Mouse (Mus musculus): Measurements from ENCODE around the gene Id2. TPM values are rescaled to one million over a fixed set of nuclear protein-coding genes. Genes with fewer than 3 reads are reported as not detected.
A peak's percentile ranks its signal among the peaks of the same experiment; 100 is the strongest.

The Id2 gene
- polyA plus RNA-seq, 1 experiment, result 5.0 TPM

- TF ChIP-seq USF1 (IDR thresholded peaks at IDR 0.05; ENCODE audit: low read depth) (peak; percentile 43), POLR2AphosphoS2 (IDR thresholded peaks at IDR 0.05; ENCODE audit: insufficient read length, low read depth) (no peak)
- Histone ChIP-seq H3K36me3 (ENCODE audit: control insufficient read depth, insufficient read depth) (no peaks in the 10 kb centered on the region), H3K4me2 (ENCODE audit: low read depth) (peak overlapping the region; percentile 89)
Measured at GRCm38 (mm10) chr12:25097210-25098160, 545 bp upstream of the Id2 start.

GRCm38 (mm10) chr12:25096640-25097051 lies 294 bp downstream of the Id2 start:
- Histone ChIP-seq H3K79me2 (ENCODE audit: control insufficient read depth, insufficient read depth) (peaks cover 19% of the 10 kb centered on the region), H3K4me2 (ENCODE audit: low read depth) (peak overlapping the region; percentile 89), H3K4me3 (peak overlapping the region; percentile 45), H3K36me3 (ENCODE audit: control insufficient read depth, insufficient read depth) (no peaks in the 10 kb centered on the region), H3K27me3 (ENCODE audit: control insufficient read depth, insufficient read depth, insufficient read length) (no peaks in the 10 kb centered on the region), H3ac (ENCODE audit: control insufficient read depth, insufficient read length) (no peak overlapping the region)
- TF ChIP-seq TCF3 (IDR thresholded peaks at IDR 0.05; ENCODE audit: insufficient read length, low read depth) (no peak), USF1 (IDR thresholded peaks at IDR 0.05; ENCODE audit: low read depth) (no peak), MYOD1 (IDR thresholded peaks at IDR 0.05; ENCODE audit: control insufficient read depth in 1 of 3, insufficient read length in 2 of 3, low read depth in 2 of 3) (no peak), MYOG (IDR thresholded peaks at IDR 0.05; ENCODE audit: control insufficient read depth in 1 of 3, insufficient read depth in 1 of 3, insufficient read length in 2 of 3, low read depth in 2 of 3) (no peak), REST (IDR thresholded peaks at IDR 0.05; ENCODE audit: insufficient read depth, insufficient read length) (no peak), SRF (IDR thresholded peaks at IDR 0.05; ENCODE audit: control insufficient read depth, insufficient read length, low read depth) (no peak), E2F4 (IDR thresholded peaks at IDR 0.05; ENCODE audit: insufficient read depth) (no peak), CEBPB (IDR thresholded peaks at IDR 0.05; ENCODE audit: insufficient read depth, poor library complexity, severe bottlenecking) (no peak), POLR2A (IDR thresholded peaks at IDR 0.05; ENCODE audit: insufficient read length, low read depth) (no peak), TCF12 (IDR thresholded peaks at IDR 0.05; ENCODE audit: insufficient read depth, poor library complexity, severe bottlenecking) (no peak), MAX (IDR thresholded peaks at IDR 0.05; ENCODE audit: low read depth) (no peak), POLR2AphosphoS2 (IDR thresholded peaks at IDR 0.05; ENCODE audit: insufficient read length, low read depth) (no peak)

More at GRCm38 (mm10) chr12:25097210-25098160, 545 bp upstream of the Id2 start:
- no peak overlapping the region for H3ac ChIP-seq (ENCODE audit: control insufficient read depth, insufficient read length)
- H3K27me3 ChIP-seq (ENCODE audit: control insufficient read depth, insufficient read depth, insufficient read length), result no peaks in the 10 kb centered on the region
- peak overlapping the region; percentile 45 for H3K4me3 ChIP-seq
- H3K79me2 ChIP-seq (ENCODE audit: control insufficient read depth, insufficient read depth), result peaks cover 19% of the 10 kb centered on the region

- no peaks in the 10 kb centered on the region for H3K36me3 ChIP-seq (ENCODE audit: control insufficient read depth, insufficient read depth)
- H3ac ChIP-seq (ENCODE audit: control insufficient read depth, insufficient read length), result no peak overlapping the region
- no peak for TF ChIP-seq E2F4 (IDR thresholded peaks at IDR 0.05; ENCODE audit: insufficient read depth)
- TF ChIP-seq POLR2AphosphoS2 (IDR thresholded peaks at IDR 0.05; ENCODE audit: insufficient read length, low read depth), result peak; percentile 82
- peak; percentile 77 for TF ChIP-seq POLR2A (IDR thresholded peaks at IDR 0.05; ENCODE audit: insufficient read length, low read depth)
- peaks cover 19% of the 10 kb centered on the region for H3K79me2 ChIP-seq (ENCODE audit: control insufficient read depth, insufficient read depth)
- peak overlapping the region; percentile 45 for H3K4me3 ChIP-seq
- H3K4me2 ChIP-seq (ENCODE audit: low read depth), result peak overlapping the region; percentile 89
- no peaks in the 10 kb centered on the region for H3K27me3 ChIP-seq (ENCODE audit: control insufficient read depth, insufficient read depth, insufficient read length)
Measured at GRCm38 (mm10) chr12:25095974-25096639, 833 bp downstream of the Id2 start.

- TF ChIP-seq MAX (IDR thresholded peaks at IDR 0.05; ENCODE audit: low read depth) (no peak), MYOD1 (IDR thresholded peaks at IDR 0.05; ENCODE audit: control insufficient read depth in 1 of 3, insufficient read length in 2 of 3, low read depth in 2 of 3) (no peak), TCF12 (IDR thresholded peaks at IDR 0.05; ENCODE audit: insufficient read depth, poor library complexity, severe bottlenecking) (no peak), CEBPB (IDR thresholded peaks at IDR 0.05; ENCODE audit: insufficient read depth, poor library complexity, severe bottlenecking) (no peak), POLR2AphosphoS2 (IDR thresholded peaks at IDR 0.05; ENCODE audit: insufficient read length, low read depth) (no peak), USF1 (IDR thresholded peaks at IDR 0.05; ENCODE audit: low read depth) (no peak), E2F4 (IDR thresholded peaks at IDR 0.05; ENCODE audit: insufficient read depth) (no peak), SRF (IDR thresholded peaks at IDR 0.05; ENCODE audit: control insufficient read depth, insufficient read length, low read depth) (no peak), MYOG (IDR thresholded peaks at IDR 0.05; ENCODE audit: control insufficient read depth in 1 of 3, insufficient read depth in 1 of 3, insufficient read length in 2 of 3, low read depth in 2 of 3) (no peak), TCF3 (IDR thresholded peaks at IDR 0.05; ENCODE audit: insufficient read length, low read depth) (no peak), REST (IDR thresholded peaks at IDR 0.05; ENCODE audit: insufficient read depth, insufficient read length) (no peak), POLR2A (IDR thresholded peaks at IDR 0.05; ENCODE audit: insufficient read length, low read depth) (no peak)
- Histone ChIP-seq H3ac (ENCODE audit: control insufficient read depth, insufficient read length) (no peak overlapping the region), H3K36me3 (ENCODE audit: control insufficient read depth, insufficient read depth) (no peaks in the 10 kb centered on the region), H3K4me3 (peak overlapping the region; percentile 45), H3K4me2 (ENCODE audit: low read depth) (peak overlapping the region; percentile 89), H3K27me3 (ENCODE audit: control insufficient read depth, insufficient read depth, insufficient read length) (no peaks in the 10 kb centered on the region), H3K79me2 (ENCODE audit: control insufficient read depth, insufficient read depth) (peaks cover 19% of the 10 kb centered on the region)
Measured at GRCm38 (mm10) chr12:25095538-25095937, 1.4 kb downstream of the Id2 start.
